Mouse (Mus musculus) liver, embryonic 16.5 days (tissue): ENCODE results near the gene Coq8a. TPM values are rescaled to one million over a fixed set of nuclear protein-coding genes. Genes with fewer than 3 reads are reported as not detected.

Source experiments
- ATAC-seq: fragments of 200-750 bp; cut with Nextera tagmentation; 2 replicates; pipeline ENCODE4 v1.8.0; 2017; ENCODE audit warnings: low read depth, mild to moderate bottlenecking, moderate number of reproducible peaks, moderate library complexity
- H3K27ac ChIP-seq: fragments of 300-500 bp; sonication (generic); 2 replicates; pipeline ENCODE4 v1.5.1; 2014; ENCODE audit warnings: mild to moderate bottlenecking, low read length
- H3K27me3 ChIP-seq: fragments of 300-500 bp; sonication (generic); 2 replicates; pipeline ENCODE4 v1.6.1; 2014; ENCODE audit warnings: low read depth, low read length, mixed read lengths; ENCODE audit not compliant: control insufficient read depth, insufficient read depth
- H3K36me3 ChIP-seq: fragments of 300-500 bp; sonication (generic); 2 replicates; pipeline ENCODE4 v1.6.1; 2014; ENCODE audit warnings: mild to moderate bottlenecking; ENCODE audit not compliant: control insufficient read depth, insufficient read depth
- H3K4me1 ChIP-seq: fragments of 300-500 bp; sonication (generic); 2 replicates; pipeline ENCODE4 v1.6.1; 2014; ENCODE audit warnings: low read depth, low read length, mixed read lengths; ENCODE audit not compliant: control insufficient read depth
- H3K4me2 ChIP-seq: fragments of 300-500 bp; sonication (generic); 2 replicates; pipeline ENCODE4 v1.6.1; 2014; ENCODE audit warnings: low read depth, low read length, mixed read lengths
- H3K4me3 ChIP-seq: fragments of 300-500 bp; sonication (generic); 2 replicates; pipeline ENCODE4 v1.5.1; 2014; ENCODE audit warnings: low read depth, mild to moderate bottlenecking, low read length
- H3K9ac ChIP-seq: fragments of 300-500 bp; sonication (generic); 2 replicates; pipeline ENCODE4 v1.6.1; 2014; ENCODE audit warnings: low read depth, low read length
- H3K9me3 ChIP-seq: fragments of 300-500 bp; sonication (generic); replicated peaks from 2 replicates; pipeline ENCODE4 v1.6.1; 2016; ENCODE audit warnings: low read length; ENCODE audit not compliant: control insufficient read depth
- WGBS: fragments of 180-500 bp; shearing (Covaris S2); extraction: QIAGEN DNeasy Blood & Tissue Kit; methylation state at CpG from one replicate; pipeline ENCODE4 v1.1.7; 2014; ENCODE audit not compliant: insufficient replicate concordance; 5-methylcytosine and 5-hydroxymethylcytosine counted together
- polyA plus RNA-seq: library from polyadenylated mRNA; unstranded; fragments of >200 nt; fragmentation: Nextera tagmentation; extraction: Ambion mirVana; gene quantifications from 2 replicates; pipeline ENCODE4 v1.2.1, GENCODE M21; 2015

Gene Coq8a
- polyA plus RNA-seq, 1 experiment from 2014 or later: 43.7 TPM

- Histone ChIP-seq H3K27me3 (no peaks in the 10 kb centered on the region), H3K4me1 (peaks cover 2% of the 10 kb centered on the region), H3K9ac (no peak overlapping the region), H3K4me3 (no peak overlapping the region), H3K36me3 (no peaks in the 10 kb centered on the region), H3K9me3 (no peaks in the 10 kb centered on the region), H3K4me2 (no peak overlapping the region), H3K27ac (no peak overlapping the region)
- 31% methylated on average over 3 of the region's 3 CpGs for WGBS
- ATAC-seq: no peak
Observed at GRCm38 (mm10) chr1:180175167-180175566, 24.2 kb downstream of the Coq8a start.

GRCm38 (mm10) chr1:180174718-180175117, 24.7 kb downstream of the Coq8a start:
- WGBS: 59% methylated on average over 6 of the region's 6 CpGs
- no peak overlapping the region for H3K27ac ChIP-seq
- H3K9ac ChIP-seq: no peak overlapping the region
- no peak overlapping the region for H3K4me2 ChIP-seq
- ATAC-seq: no peak
- no peaks in the 10 kb centered on the region for H3K36me3 ChIP-seq
- no peak overlapping the region for H3K4me3 ChIP-seq
- peaks cover 2% of the 10 kb centered on the region for H3K4me1 ChIP-seq
- H3K27me3 ChIP-seq: no peaks in the 10 kb centered on the region
- no peaks in the 10 kb centered on the region for H3K9me3 ChIP-seq

GRCm38 (mm10) chr1:180173017-180173416, 26.4 kb downstream of the Coq8a start:
- WGBS: 67% methylated on average over 5 of the region's 5 CpGs

DNA sequence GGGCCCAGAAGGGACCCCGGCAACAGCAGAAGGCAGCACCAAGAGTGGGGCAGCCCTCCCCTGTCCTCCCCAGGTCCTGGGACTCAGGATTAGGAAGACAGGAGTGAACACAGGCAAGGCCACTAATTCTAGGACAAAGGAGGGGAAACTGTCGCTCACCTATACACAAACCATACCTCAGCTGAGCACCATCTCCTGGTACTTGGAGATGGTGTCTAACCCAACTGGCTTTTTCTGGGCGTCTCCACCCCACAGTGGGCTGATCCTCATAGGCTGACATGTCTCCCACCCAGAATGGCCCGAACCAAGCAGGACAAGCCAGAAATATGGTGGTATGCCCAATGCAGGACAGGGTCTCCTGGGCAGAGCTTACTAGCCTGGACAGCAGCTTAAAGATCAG, 26.8 kb downstream of the Coq8a start:
- H3K36me3 ChIP-seq: no peaks in the 10 kb centered on the region
- no peak overlapping the region for H3K4me2 ChIP-seq
- ATAC-seq: no peak
- peaks cover 2% of the 10 kb centered on the region; the same call in 1 of the 2 replicates for H3K4me1 ChIP-seq
- H3K9ac ChIP-seq: no peak overlapping the region
- WGBS: 64% methylated on average over 4 of the region's 4 CpGs
- no peak overlapping the region for H3K4me3 ChIP-seq
- H3K9me3 ChIP-seq: no peaks in the 10 kb centered on the region
- H3K27me3 ChIP-seq: no peaks in the 10 kb centered on the region
- no peak overlapping the region for H3K27ac ChIP-seq

More at GRCm38 (mm10) chr1:180173017-180173416, 26.4 kb downstream of the Coq8a start:
- Histone ChIP-seq H3K27ac (no peak overlapping the region), H3K4me2 (no peak overlapping the region), H3K9me3 (no peaks in the 10 kb centered on the region), H3K4me1 (peaks cover 2% of the 10 kb centered on the region), H3K9ac (no peak overlapping the region), H3K4me3 (no peak overlapping the region), H3K36me3 (no peaks in the 10 kb centered on the region), H3K27me3 (no peaks in the 10 kb centered on the region)
- no peak for ATAC-seq

GRCm38 (mm10) chr1:180171883-180172282, 27.5 kb downstream of the Coq8a start:
- Histone ChIP-seq H3K9me3 (no peaks in the 10 kb centered on the region), H3K4me1 (peaks cover 2% of the 10 kb centered on the region; the same call in 1 of the 2 replicates), H3K4me3 (no peak overlapping the region), H3K9ac (no peak overlapping the region), H3K27ac (no peak overlapping the region), H3K27me3 (no peaks in the 10 kb centered on the region), H3K36me3 (no peaks in the 10 kb centered on the region), H3K4me2 (no peak overlapping the region)
- ATAC-seq: no peak
- 47% methylated on average over 2 of the region's 2 CpGs for WGBS

GRCm38 (mm10) chr1:180170071-180170470, 29.3 kb downstream of the Coq8a start:
- no peaks in the 10 kb centered on the region for H3K9me3 ChIP-seq
- no peak overlapping the region for H3K4me3 ChIP-seq
- WGBS: 73% methylated on average over 8 of the region's 8 CpGs
- H3K36me3 ChIP-seq: no peaks in the 10 kb centered on the region
- no peak overlapping the region for H3K4me2 ChIP-seq
- no peaks in the 10 kb centered on the region for H3K27me3 ChIP-seq
- no peak for ATAC-seq
- H3K9ac ChIP-seq: no peak overlapping the region
- no peak overlapping the region for H3K27ac ChIP-seq
- no peaks in the 10 kb centered on the region for H3K4me1 ChIP-seq

DNA sequence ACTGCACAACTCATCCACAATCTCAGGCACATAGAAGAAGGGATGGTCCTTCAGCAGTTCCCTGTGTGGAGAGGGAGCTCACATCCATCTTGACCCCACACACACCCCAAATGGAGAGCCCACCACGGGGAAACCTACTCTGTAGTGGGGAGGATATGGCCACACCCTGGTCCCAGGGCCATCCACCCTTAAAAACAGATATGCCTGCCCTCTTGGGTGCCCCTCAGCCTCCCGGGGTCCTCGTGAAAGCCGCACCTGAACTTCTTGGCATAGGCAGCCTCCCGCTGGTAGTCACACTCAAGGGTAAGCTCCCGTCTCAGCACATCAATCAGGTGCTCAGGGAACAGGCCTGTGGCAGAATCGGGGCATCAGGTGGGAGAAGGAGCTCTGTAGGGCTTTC, 30.2 kb downstream of the Coq8a start:
- ATAC-seq: no peak
- Histone ChIP-seq H3K36me3 (no peaks in the 10 kb centered on the region), H3K27ac (no peak overlapping the region), H3K27me3 (no peaks in the 10 kb centered on the region), H3K9me3 (no peaks in the 10 kb centered on the region), H3K4me1 (no peaks in the 10 kb centered on the region), H3K4me3 (no peak overlapping the region), H3K4me2 (no peak overlapping the region), H3K9ac (no peak overlapping the region)
- 73% methylated on average over 7 of the region's 7 CpGs for WGBS

- Histone ChIP-seq H3K9me3 (no peaks in the 10 kb centered on the region), H3K9ac (no peak overlapping the region), H3K4me2 (no peak overlapping the region), H3K27me3 (no peaks in the 10 kb centered on the region), H3K36me3 (no peaks in the 10 kb centered on the region), H3K4me3 (no peak overlapping the region), H3K4me1 (no peaks in the 10 kb centered on the region), H3K27ac (no peak overlapping the region)
- 82% methylated on average over 6 of the region's 6 CpGs for WGBS
- ATAC-seq: no peak
Observed at GRCm38 (mm10) chr1:180168294-180168693, 31.1 kb downstream of the Coq8a start.

DNA sequence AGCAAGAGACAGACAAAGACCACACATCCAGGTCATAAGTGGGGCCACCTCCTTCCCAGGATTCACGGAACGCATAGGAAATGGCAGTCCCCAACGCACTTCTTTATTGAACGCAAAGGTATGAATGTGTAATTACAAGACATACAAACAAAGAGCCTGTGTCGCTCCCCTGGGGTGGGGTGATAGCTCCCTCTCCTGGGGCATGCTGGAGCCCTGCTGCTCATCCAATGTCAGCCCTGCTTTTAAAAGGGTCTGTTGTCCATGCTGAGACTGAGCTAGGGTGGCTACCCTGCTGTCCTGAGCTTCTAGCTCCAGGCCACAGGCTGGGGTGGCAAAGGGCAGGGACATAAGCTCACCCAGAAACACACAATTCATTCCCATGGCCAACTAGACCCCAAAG, 32.9 kb downstream of the Coq8a start:
- WGBS: 88% methylated on average over 5 of the region's 5 CpGs
- no peaks in the 10 kb centered on the region for H3K27me3 ChIP-seq
- H3K9ac ChIP-seq: no peak overlapping the region
- no peaks in the 10 kb centered on the region for H3K36me3 ChIP-seq
- no peaks in the 10 kb centered on the region for H3K9me3 ChIP-seq
- H3K4me2 ChIP-seq: no peak overlapping the region
- no peak for ATAC-seq
- H3K4me3 ChIP-seq: no peak overlapping the region
- H3K4me1 ChIP-seq: no peaks in the 10 kb centered on the region
- no peak overlapping the region for H3K27ac ChIP-seq
